Mouse (Mus musculus): ENCODE results near the gene D930048N14Rik. TPM values are rescaled to one million over a fixed set of nuclear protein-coding genes. Genes with fewer than 3 reads are reported as not detected.
"Not testable (repeated sequence)": the region's sequence is repeated elsewhere in the genome, so short reads cannot be mapped to it uniquely, and the experiment has no call there.

The D930048N14Rik gene
- polyA plus RNA-seq, 1 experiment from 2014 or later, result 2.0 TPM

- no peak overlapping the region for H3K27ac ChIP-seq (replicated peaks)
- H3K4me1 ChIP-seq, result peaks cover 5% of the 10 kb centered on the region; the same call in 1 of the 2 replicates
- H3K9me3 ChIP-seq (replicated peaks), result no peaks in the 10 kb centered on the region
- ATAC-seq (ENCODE audit: low FRiP score), result no peak
- H3K36me3 ChIP-seq, result no peaks in the 10 kb centered on the region
- no peaks in the 10 kb centered on the region; the same call in 1 of the 2 replicates for H3K27me3 ChIP-seq (replicated peaks)
- 92% methylated on average over 10 of the region's 10 CpGs for WGBS
- H3K4me2 ChIP-seq, result no peak overlapping the region
- no peak overlapping the region for H3K9ac ChIP-seq (replicated peaks)
- no peak overlapping the region for H3K4me3 ChIP-seq (replicated peaks)
These were observed 6.2 kb downstream of the D930048N14Rik start for GRCm38 (mm10) chr11:51656798-51657521.

- Histone ChIP-seq H3K36me3 (no peaks in the 10 kb centered on the region), H3K4me2 (no peak overlapping the region), H3K4me1 (peaks cover 5% of the 10 kb centered on the region; the same call in 1 of the 2 replicates), H3K27me3 (replicated peaks) (no peaks in the 10 kb centered on the region), H3K9me3 (replicated peaks) (no peaks in the 10 kb centered on the region), H3K9ac (replicated peaks) (no peak overlapping the region), H3K4me3 (replicated peaks) (no peak overlapping the region), H3K27ac (replicated peaks) (peak overlapping the region; percentile 56)
- WGBS, result 58% methylated on average over 7 of the region's 7 CpGs
- no peak for ATAC-seq (ENCODE audit: low FRiP score)
These were observed 7.5 kb downstream of the D930048N14Rik start for GRCm38 (mm10) chr11:51658291-51658690.

GRCm38 (mm10) chr11:51658705-51659104 is 8.0 kb downstream of the D930048N14Rik start:
- ATAC-seq (ENCODE audit: low FRiP score), result peak; percentile 65; the same call in 1 of the 2 replicates
- Histone ChIP-seq H3K27ac (replicated peaks) (peak overlapping the region; percentile 56; the same call in 1 of the 2 replicates), H3K27me3 (replicated peaks) (no peaks in the 10 kb centered on the region), H3K4me2 (no peak overlapping the region), H3K9me3 (replicated peaks) (no peaks in the 10 kb centered on the region), H3K4me1 (peaks cover 5% of the 10 kb centered on the region; the same call in 1 of the 2 replicates), H3K36me3 (no peaks in the 10 kb centered on the region), H3K9ac (replicated peaks) (no peak overlapping the region), H3K4me3 (replicated peaks) (no peak overlapping the region)
- 41% methylated on average over 6 of the region's 6 CpGs for WGBS

GRCm38 (mm10) chr11:51661867-51662365 is 11.2 kb downstream of the D930048N14Rik start:
- Histone ChIP-seq H3K36me3 (no peaks in the 10 kb centered on the region), H3K4me2 (no peak overlapping the region), H3K4me3 (replicated peaks) (no peak overlapping the region), H3K9ac (replicated peaks) (no peak overlapping the region), H3K27ac (replicated peaks) (no peak overlapping the region), H3K27me3 (replicated peaks) (no peaks in the 10 kb centered on the region), H3K9me3 (replicated peaks) (no peaks in the 10 kb centered on the region), H3K4me1 (peaks cover 5% of the 10 kb centered on the region; the same call in 1 of the 2 replicates)
- ATAC-seq (ENCODE audit: low FRiP score), result no peak
- WGBS, result 81% methylated on average over 16 of the region's 16 CpGs

GRCm38 (mm10) chr11:51662632-51663031 is 11.9 kb downstream of the D930048N14Rik start:
- no peak for ATAC-seq (ENCODE audit: low FRiP score)
- 62% methylated on average over 7 of the region's 7 CpGs for WGBS
- no peaks in the 10 kb centered on the region for H3K36me3 ChIP-seq
- no peak overlapping the region for H3K4me3 ChIP-seq (replicated peaks)
- no peaks in the 10 kb centered on the region for H3K9me3 ChIP-seq (replicated peaks)
- H3K4me1 ChIP-seq, result peaks cover 5% of the 10 kb centered on the region; the same call in 1 of the 2 replicates
- H3K9ac ChIP-seq (replicated peaks), result no peak overlapping the region
- H3K27ac ChIP-seq (replicated peaks), result no peak overlapping the region
- no peaks in the 10 kb centered on the region for H3K27me3 ChIP-seq (replicated peaks)
- H3K4me2 ChIP-seq, result no peak overlapping the region

GRCm38 (mm10) chr11:51664747-51665146 is 14.0 kb downstream of the D930048N14Rik start:
- H3K27ac ChIP-seq (replicated peaks); H3K4me1 ChIP-seq; H3K9ac ChIP-seq (replicated peaks); H3K4me3 ChIP-seq (replicated peaks); H3K4me2 ChIP-seq; H3K36me3 ChIP-seq; H3K27me3 ChIP-seq (replicated peaks); ATAC-seq (ENCODE audit: low FRiP score); H3K9me3 ChIP-seq (replicated peaks): not testable (repeated sequence)
- WGBS, result 97% methylated on average over 7 of the region's 7 CpGs

- H3K4me2 ChIP-seq, result no peak overlapping the region
- no peak for ATAC-seq (ENCODE audit: low FRiP score)
- H3K4me3 ChIP-seq (replicated peaks), result no peak overlapping the region
- no peaks in the 10 kb centered on the region for H3K27me3 ChIP-seq (replicated peaks)
- WGBS, result 97% methylated on average over 7 of the region's 7 CpGs
- H3K27ac ChIP-seq (replicated peaks), result no peak overlapping the region
- H3K9me3 ChIP-seq (replicated peaks), result no peaks in the 10 kb centered on the region
- H3K36me3 ChIP-seq, result no peaks in the 10 kb centered on the region
- H3K9ac ChIP-seq (replicated peaks), result no peak overlapping the region
- no peaks in the 10 kb centered on the region for H3K4me1 ChIP-seq
These were observed 20.1 kb downstream of the D930048N14Rik start for GRCm38 (mm10) chr11:51670846-51671245.

GRCm38 (mm10) chr11:51671376-51671775 is 20.6 kb downstream of the D930048N14Rik start:
- Histone ChIP-seq H3K4me2 (no peak overlapping the region), H3K9me3 (replicated peaks) (no peaks in the 10 kb centered on the region), H3K27ac (replicated peaks) (no peak overlapping the region), H3K4me1 (no peaks in the 10 kb centered on the region), H3K36me3 (no peaks in the 10 kb centered on the region), H3K9ac (replicated peaks) (no peak overlapping the region), H3K27me3 (replicated peaks) (no peaks in the 10 kb centered on the region), H3K4me3 (replicated peaks) (no peak overlapping the region)
- WGBS, result 85% methylated on average over 2 of the region's 2 CpGs
- no peak for ATAC-seq (ENCODE audit: low FRiP score)

- Histone ChIP-seq H3K9ac (replicated peaks) (no peak overlapping the region), H3K4me3 (replicated peaks) (no peak overlapping the region), H3K4me1 (no peaks in the 10 kb centered on the region), H3K27ac (replicated peaks) (no peak overlapping the region), H3K9me3 (replicated peaks) (no peaks in the 10 kb centered on the region), H3K36me3 (no peaks in the 10 kb centered on the region), H3K4me2 (no peak overlapping the region), H3K27me3 (replicated peaks) (no peaks in the 10 kb centered on the region)
- 83% methylated on average over 9 of the region's 9 CpGs for WGBS
- no peak for ATAC-seq (ENCODE audit: low FRiP score)
These were observed 22.5 kb downstream of the D930048N14Rik start for GRCm38 (mm10) chr11:51673291-51673690.

- Histone ChIP-seq H3K9ac (replicated peaks) (no peak overlapping the region), H3K27me3 (replicated peaks) (no peaks in the 10 kb centered on the region), H3K36me3 (no peaks in the 10 kb centered on the region), H3K9me3 (replicated peaks) (no peaks in the 10 kb centered on the region), H3K4me3 (replicated peaks) (no peak overlapping the region), H3K4me2 (no peak overlapping the region), H3K4me1 (no peaks in the 10 kb centered on the region), H3K27ac (replicated peaks) (no peak overlapping the region)
- no peak for ATAC-seq (ENCODE audit: low FRiP score)
- WGBS, result 82% methylated on average over 5 of the region's 5 CpGs
These were observed 24.6 kb downstream of the D930048N14Rik start for GRCm38 (mm10) chr11:51675386-51675785.

GRCm38 (mm10) chr11:51677737-51678418 is 27.1 kb downstream of the D930048N14Rik start:
- no peak overlapping the region for H3K4me3 ChIP-seq (replicated peaks)
- H3K9me3 ChIP-seq (replicated peaks), result no peaks in the 10 kb centered on the region
- ATAC-seq (ENCODE audit: low FRiP score), result no peak
- H3K4me1 ChIP-seq, result 0 out of 2 replicates have a peak, but pooled peaks cover 3% of the 10 kb centered on the region
- no peaks in the 10 kb centered on the region for H3K27me3 ChIP-seq (replicated peaks)
- H3K4me2 ChIP-seq, result no peak overlapping the region
- 58% methylated on average over 6 of the region's 6 CpGs for WGBS
- H3K9ac ChIP-seq (replicated peaks), result no peak overlapping the region
- no peak overlapping the region for H3K27ac ChIP-seq (replicated peaks)
- no peaks in the 10 kb centered on the region for H3K36me3 ChIP-seq

GRCm38 (mm10) chr11:51679466-51679865 is 28.7 kb downstream of the D930048N14Rik start:
- Histone ChIP-seq H3K27me3 (replicated peaks) (no peaks in the 10 kb centered on the region), H3K4me1 (0 out of 2 replicates have a peak, but pooled peaks cover 3% of the 10 kb centered on the region), H3K36me3 (no peaks in the 10 kb centered on the region), H3K9ac (replicated peaks) (no peak overlapping the region), H3K4me3 (replicated peaks) (no peak overlapping the region), H3K9me3 (replicated peaks) (no peaks in the 10 kb centered on the region), H3K4me2 (no peak overlapping the region), H3K27ac (replicated peaks) (no peak overlapping the region)
- WGBS, result 78% methylated on average over 3 of the region's 3 CpGs
- no peak for ATAC-seq (ENCODE audit: low FRiP score)
